Mouse (Mus musculus) myocyte (in vitro differentiated cells): Measurements from ENCODE around the gene Ptprs.

Experiments
- MAX ChIP-seq: IDR thresholded peaks from one replicate; pipeline ENCODE4 v1.6.1; 2011; ENCODE audit warnings: low read depth, mild to moderate bottlenecking, control low read depth
- POLR2A ChIP-seq: IDR thresholded peaks from one replicate; pipeline ENCODE4 v1.6.1; 2011; ENCODE audit warnings: low read depth, mild to moderate bottlenecking, control low read depth, moderate library complexity; ENCODE audit not compliant: insufficient read length
- TCF12 ChIP-seq: IDR thresholded peaks from one replicate; pipeline ENCODE4 v1.6.1; 2011; ENCODE audit warnings: mild to moderate bottlenecking, control low read depth; ENCODE audit not compliant: poor library complexity, insufficient read depth, severe bottlenecking
- USF1 ChIP-seq: IDR thresholded peaks from one replicate; pipeline ENCODE4 v1.6.1; 2011; ENCODE audit warnings: low read depth, mild to moderate bottlenecking, control low read depth, moderate library complexity

DNA sequence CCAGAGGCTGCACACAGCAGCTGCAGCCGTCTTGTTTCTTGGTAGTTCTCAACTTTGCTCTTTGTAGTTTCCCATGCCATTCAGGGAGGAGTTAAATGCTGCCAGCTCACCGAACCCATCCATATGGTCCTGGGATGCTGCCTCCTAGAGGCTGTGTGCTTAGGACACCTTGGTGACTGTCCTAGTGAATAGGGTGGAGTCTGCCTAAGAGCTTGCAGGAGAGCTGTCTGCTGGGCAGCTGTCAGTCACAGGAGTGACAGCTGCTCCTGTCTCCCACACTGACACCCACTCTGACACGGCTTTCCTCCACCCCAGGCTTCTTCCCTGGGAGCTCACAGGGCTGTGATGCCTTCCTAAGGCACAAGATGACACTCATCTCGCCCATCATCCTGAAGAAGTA lies 104.2 kb downstream of the Ptprs start:
- no peak for TF ChIP-seq MAX
- no peak for TF ChIP-seq POLR2A
- no peak for TF ChIP-seq TCF12
- TF ChIP-seq USF1: no peak
